Mouse (Mus musculus): ENCODE data around the gene Ccr4.
"Not testable (repeated sequence)": the region's sequence is repeated elsewhere in the genome, so short reads cannot be mapped to it uniquely, and the experiment has no call there.

Ccr4 gene

GRCm38 (mm10) chr9:114522041-114522440 lies 17.3 kb upstream of the Ccr4 start:
- no peak for DNase-seq (ENCODE audit: low spot score)

- DNase-seq (ENCODE audit: low spot score), result not testable (repeated sequence)
Observed at GRCm38 (mm10) chr9:114520529-114520928, 15.8 kb upstream of the Ccr4 start.

GRCm38 (mm10) chr9:114518812-114519477 lies 14.2 kb upstream of the Ccr4 start:
- DNase-seq (ENCODE audit: low spot score), result no peak

GRCm38 (mm10) chr9:114517924-114518497 lies 13.3 kb upstream of the Ccr4 start:
- no peak for DNase-seq (ENCODE audit: low spot score)

GRCm38 (mm10) chr9:114515364-114515763 lies 10.6 kb upstream of the Ccr4 start, which contains the start of gene C130032M10Rik:
Gene C130032M10Rik, plus strand, starts transcription at chr9:114515697.
- no peak for DNase-seq (ENCODE audit: low spot score)

GRCm38 (mm10) chr9:114512831-114513230 lies 8.1 kb upstream of the Ccr4 start:
- no peak for DNase-seq (ENCODE audit: low spot score)

GRCm38 (mm10) chr9:114509785-114510184 lies 5.1 kb upstream of the Ccr4 start:
- no peak for DNase-seq (ENCODE audit: low spot score)

- no peak for DNase-seq (ENCODE audit: low spot score)
Observed at GRCm38 (mm10) chr9:114507421-114507820, 2.7 kb upstream of the Ccr4 start.

- DNase-seq (ENCODE audit: low spot score), result no peak
Observed at GRCm38 (mm10) chr9:114506564-114506963, 1.8 kb upstream of the Ccr4 start.

GRCm38 (mm10) chr9:114502711-114503427 lies 1.8 kb downstream of the Ccr4 start:
- DNase-seq (ENCODE audit: low spot score), result no peak

- DNase-seq (ENCODE audit: low spot score), result no peak
Observed at GRCm38 (mm10) chr9:114501913-114502312, 2.8 kb downstream of the Ccr4 start.

- DNase-seq (ENCODE audit: low spot score), result no peak
Observed at GRCm38 (mm10) chr9:114501111-114501510, 3.6 kb downstream of the Ccr4 start.

- peak; percentile 10 for DNase-seq (ENCODE audit: low spot score)
Observed at GRCm38 (mm10) chr9:114499783-114500515, 4.8 kb downstream of the Ccr4 start.

GRCm38 (mm10) chr9:114498218-114498617 lies 6.5 kb downstream of the Ccr4 start:
- DNase-seq (ENCODE audit: low spot score), result peak; percentile 88

GRCm38 (mm10) chr9:114496469-114496868 lies 8.2 kb downstream of the Ccr4 start:
- no peak for DNase-seq (ENCODE audit: low spot score)

GRCm38 (mm10) chr9:114487481-114488258 lies 17.0 kb downstream of the Ccr4 start:
- no peak for DNase-seq (ENCODE audit: low spot score)

- no peak for DNase-seq (ENCODE audit: low spot score)
Observed at GRCm38 (mm10) chr9:114486808-114487207, 17.9 kb downstream of the Ccr4 start.

GRCm38 (mm10) chr9:114484771-114485170 lies 19.9 kb downstream of the Ccr4 start:
- DNase-seq (ENCODE audit: low spot score), result no peak

GRCm38 (mm10) chr9:114480940-114481339 lies 23.8 kb downstream of the Ccr4 start:
- no peak for DNase-seq (ENCODE audit: low spot score)

GRCm38 (mm10) chr9:114477019-114477418 lies 27.7 kb downstream of the Ccr4 start:
- no peak for DNase-seq (ENCODE audit: low spot score)

- no peak for DNase-seq (ENCODE audit: low spot score)
Observed at GRCm38 (mm10) chr9:114471892-114472291, 32.8 kb downstream of the Ccr4 start.

GRCm38 (mm10) chr9:114468701-114469100 lies 36.0 kb downstream of the Ccr4 start:
- DNase-seq (ENCODE audit: low spot score), result no peak
